Mouse (Mus musculus): ENCODE results near the gene Tmem171.

Tmem171 gene

GRCm38 (mm10) chr13:98691956-98692515 is 2.6 kb downstream of the Tmem171 start:
- no peak for DNase-seq

DNA sequence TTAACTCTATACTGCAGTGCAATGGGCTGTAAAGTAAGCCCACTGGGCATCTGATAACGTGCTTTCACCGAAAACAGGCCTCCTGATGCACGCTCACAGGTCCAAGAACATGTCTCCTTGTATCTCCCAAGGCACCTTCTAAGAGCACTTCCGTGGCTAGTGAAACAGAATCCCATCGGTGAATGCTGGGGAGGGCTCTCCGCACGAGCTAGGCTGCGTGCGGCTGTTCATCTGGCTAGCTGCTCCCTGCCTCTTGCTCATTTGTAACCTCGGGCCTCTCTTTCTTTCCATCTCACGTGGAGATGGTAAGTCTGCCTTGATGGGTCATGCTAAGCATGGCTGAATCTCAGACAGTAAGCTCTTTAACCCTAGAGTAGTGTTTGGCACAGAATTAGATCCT is 3.7 kb downstream of the Tmem171 start:
- DNase-seq: no peak

DNA sequence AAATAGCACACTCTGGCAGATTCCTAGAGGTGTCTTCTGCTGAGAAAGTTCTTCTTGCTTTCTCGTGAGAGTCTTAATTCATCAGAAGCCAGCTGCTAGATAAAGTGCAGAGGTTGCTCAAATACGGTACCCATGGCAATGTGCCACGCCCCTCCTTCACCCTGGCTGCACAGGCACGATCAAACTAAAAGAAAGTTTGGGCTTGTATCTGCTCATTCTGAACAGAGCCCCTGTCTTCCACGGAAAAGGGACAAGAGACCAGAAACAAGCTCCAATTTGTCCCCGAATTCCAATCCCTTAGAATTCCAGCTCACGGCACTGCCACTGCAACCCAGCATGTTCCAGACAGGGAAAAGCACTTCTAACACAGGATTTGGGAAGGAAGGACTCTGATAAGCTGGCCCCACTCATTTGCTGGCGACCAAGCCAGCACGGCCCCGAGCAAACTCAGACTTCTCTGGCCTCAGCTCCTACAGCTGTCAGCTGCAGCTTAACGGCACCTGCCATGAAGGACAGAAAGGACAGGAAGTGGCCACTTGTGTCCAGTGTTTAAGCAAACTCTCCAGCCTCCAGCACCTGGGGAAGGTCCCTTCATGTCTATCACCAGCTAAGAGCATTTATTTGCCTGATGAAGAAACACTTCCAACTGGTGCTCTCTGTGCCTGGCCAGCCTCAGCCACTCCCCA is 4.9 kb downstream of the Tmem171 start:
- DNase-seq: peak; percentile 53

DNA sequence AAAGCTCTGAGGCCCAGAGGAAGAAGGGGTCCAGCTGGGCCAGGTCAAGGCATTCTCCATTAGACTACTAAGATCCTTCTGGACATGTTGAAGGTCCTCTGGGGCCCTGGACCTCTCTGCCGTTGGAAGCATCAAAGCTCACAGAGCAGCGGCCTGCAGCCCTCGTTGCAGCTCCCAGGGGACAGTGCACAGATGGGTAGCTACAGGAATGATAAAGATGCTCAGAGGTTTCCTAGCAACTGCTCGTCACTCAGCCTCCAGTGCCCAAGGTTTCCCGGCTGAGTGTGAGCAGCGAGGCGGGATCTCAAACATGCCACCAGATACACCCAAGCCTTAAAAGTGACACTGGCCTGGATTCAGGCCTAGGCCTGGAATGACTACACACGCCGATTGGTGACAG is 6.7 kb downstream of the Tmem171 start:
- DNase-seq: no peak

GRCm38 (mm10) chr13:98684144-98684900 is 10.3 kb downstream of the Tmem171 start:
- no peak for DNase-seq

DNA sequence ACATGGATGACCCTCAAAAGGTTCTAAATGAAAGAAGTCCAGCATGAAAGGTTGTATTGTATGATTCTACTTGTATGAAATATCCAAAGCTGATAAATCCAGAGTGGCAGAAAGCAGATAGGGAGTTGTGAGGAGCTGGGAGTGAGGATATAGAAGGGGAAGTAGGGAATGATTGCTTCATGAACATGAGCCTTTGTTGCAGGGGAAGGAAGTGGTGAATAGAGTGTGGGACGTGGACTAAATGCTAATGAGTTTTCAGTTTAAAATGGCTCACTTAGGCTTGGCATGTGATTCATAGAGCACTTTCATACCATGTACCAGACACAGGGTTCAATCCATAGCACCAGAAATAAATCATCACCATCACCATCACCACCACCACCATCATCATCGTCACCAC is 11.2 kb downstream of the Tmem171 start:
- no peak for DNase-seq

DNA sequence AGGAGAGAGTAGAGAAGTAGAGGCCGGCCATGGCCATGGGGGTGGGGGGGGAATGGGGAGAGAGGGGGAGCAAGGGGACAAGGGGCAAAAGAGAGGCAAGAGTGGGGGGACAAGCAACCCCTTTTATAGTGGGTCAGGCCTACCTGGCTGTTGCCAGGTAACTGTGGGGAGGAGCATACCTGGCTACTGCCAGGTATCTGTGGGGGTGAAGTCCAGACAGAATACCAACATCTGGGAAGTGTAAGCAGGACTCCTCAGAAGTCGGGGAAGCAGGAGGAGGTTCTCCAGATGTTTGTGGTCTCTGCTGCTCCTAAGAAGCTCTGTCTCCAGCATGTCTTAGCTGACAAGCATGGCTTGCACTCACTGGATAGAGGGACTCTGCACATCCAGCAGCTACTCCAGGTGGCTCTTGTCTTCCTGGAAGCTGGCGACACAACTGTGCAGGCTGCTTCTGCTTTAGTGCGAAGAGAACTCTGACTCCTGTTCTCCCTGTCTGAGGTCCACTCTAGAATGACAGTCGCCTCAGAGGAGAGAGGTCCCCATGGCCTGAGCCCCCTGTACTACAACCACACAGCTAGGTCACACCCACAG is 14.1 kb downstream of the Tmem171 start:
- no peak for DNase-seq

GRCm38 (mm10) chr13:98679631-98680041 is 15.0 kb downstream of the Tmem171 start:
- DNase-seq: no peak

- no peak for DNase-seq
These were observed 15.4 kb downstream of the Tmem171 start for GRCm38 (mm10) chr13:98679230-98679629.

DNA sequence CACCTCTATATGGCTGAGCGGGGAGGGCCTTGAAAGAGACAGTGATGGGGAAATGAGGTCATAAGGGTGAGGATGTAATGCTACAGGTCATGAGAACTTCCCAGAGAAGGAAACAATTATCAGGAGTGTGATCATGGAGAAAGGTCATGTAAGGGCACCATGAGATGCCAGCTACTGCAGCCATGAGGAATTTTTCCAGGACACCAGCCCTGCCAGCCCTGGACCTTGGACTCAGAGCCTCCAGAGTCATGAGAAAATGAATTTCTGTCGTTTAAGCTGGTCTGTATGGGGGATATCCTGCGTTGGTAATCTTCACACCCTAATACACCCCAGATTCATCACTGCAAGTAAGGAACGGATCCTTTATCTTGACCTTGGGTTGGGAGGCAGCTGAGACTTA is 20.7 kb downstream of the Tmem171 start:
- no peak for DNase-seq

GRCm38 (mm10) chr13:98669296-98669695 is 25.3 kb downstream of the Tmem171 start:
- DNase-seq: no peak

DNA sequence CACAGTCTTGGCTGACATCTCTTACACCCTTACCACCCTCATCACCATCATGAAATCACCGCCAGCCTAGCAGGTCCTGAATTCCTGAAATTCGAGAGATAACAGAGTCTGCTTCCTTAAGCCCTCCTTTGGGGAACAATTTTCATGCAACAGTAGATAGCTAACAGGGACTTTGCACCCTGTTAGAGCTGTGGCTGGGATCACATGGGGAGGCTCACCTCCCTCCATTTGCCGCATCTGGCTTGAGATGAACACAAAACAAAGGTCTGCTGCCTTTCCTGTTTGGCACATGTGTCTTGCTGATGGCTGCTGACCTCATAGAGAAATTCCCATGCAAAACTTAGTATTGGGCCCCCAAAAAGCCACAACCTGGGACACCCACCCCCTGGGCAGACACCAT is 27.3 kb downstream of the Tmem171 start:
- DNase-seq: peak; percentile 73

- DNase-seq: no peak
These were observed 29.4 kb downstream of the Tmem171 start for GRCm38 (mm10) chr13:98665240-98665639.

DNA sequence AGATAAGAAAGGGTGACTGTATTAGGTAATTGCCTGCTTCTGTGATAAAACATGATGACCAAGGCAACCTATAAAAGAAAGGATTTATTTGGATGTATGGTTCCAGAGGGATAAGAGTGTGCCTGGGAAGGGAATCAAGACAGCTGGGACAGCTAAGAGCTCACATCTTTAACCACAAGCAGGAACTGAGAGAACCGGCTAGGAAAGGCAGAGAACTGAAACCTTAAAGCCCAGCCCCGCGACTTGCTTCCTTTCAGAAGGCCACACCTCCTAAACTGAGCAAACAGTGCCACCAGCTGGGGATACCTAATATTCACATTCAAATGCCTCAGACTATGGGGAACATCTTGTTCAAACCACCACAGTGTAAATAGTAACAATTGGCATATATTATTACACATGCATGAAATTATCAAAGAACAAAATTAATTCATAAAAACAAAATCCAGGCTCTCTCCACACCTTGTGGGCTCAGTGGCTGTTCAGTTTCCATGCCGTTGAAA is 32.4 kb downstream of the Tmem171 start:
- DNase-seq: no peak

DNA sequence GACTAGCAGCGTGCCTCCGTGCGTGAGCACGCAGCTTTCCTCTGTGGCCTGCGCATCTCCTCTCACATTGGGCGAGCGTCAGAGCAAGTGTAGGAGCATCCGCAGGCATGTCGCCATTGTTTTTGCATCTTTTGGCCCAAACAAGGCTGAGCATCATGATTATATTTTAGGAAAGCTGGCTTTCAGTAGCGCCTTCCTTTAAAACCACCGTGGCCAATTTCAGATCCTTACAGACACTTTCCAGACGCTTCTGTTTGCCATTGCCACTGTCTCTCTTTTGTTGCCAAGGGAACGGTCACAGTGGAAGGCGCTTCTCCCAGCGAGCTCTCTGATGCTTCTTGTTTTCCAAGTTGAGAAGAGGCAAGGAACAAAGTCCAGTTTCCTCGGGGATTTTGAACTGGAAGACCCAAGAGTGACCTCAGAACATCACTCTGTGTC is 38.6 kb downstream of the Tmem171 start:
- peak; percentile 63 for DNase-seq

- DNase-seq: no peak
These were observed 39.3 kb downstream of the Tmem171 start for GRCm38 (mm10) chr13:98655346-98655745.

DNA sequence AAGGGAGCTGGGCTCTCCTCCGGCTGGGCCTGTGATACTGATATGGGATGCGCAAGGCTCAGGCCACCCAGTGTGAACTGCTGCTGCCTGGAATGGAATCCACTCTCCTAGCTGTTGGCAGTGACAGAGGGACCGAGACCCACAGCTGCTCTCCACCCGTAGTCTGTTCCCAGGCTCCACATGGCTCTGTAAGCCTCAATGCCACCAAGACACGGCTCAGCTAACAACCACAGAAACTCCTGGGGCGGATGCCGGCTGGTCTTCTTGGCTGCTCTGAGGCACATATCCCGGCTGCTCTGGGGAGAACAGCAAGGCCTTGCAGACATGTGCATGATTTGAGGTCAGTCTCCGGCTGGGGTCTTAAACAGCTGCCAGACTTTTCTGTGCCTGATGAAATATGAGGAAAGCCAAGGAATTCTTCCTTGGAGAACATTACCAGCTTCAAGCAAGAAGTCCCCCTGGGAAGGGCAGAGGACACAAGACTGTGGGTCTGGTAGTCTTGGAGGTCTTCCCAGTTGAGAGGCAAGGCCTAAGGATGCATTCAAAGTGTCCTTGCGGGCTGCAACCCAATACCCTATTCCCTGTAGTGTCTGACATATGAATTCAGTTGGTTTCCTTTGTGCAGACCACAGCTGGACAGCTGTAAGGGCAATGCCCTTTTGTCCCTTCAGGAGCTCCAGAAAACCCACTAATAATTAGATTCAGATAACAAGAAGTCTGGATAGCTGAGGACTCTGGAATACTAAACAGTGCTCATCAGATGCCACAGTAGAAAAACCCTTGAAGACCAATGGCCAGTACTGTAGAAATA is 40.3 kb downstream of the Tmem171 start:
- DNase-seq: no peak

- DNase-seq: no peak
These were observed 42.4 kb downstream of the Tmem171 start for GRCm38 (mm10) chr13:98652194-98652593.

- peak; percentile 73 for DNase-seq
These were observed 43.2 kb downstream of the Tmem171 start for GRCm38 (mm10) chr13:98651228-98651977.

- DNase-seq: no peak
These were observed 46.7 kb downstream of the Tmem171 start for GRCm38 (mm10) chr13:98647775-98648568.
